Mouse (Mus musculus) neutrophil, adult 5-6 weeks (primary cell): ENCODE measurements around the gene Sipa1l3. TPM values are rescaled to one million over a fixed set of nuclear protein-coding genes. Genes with fewer than 3 reads are reported as not detected.
A peak's percentile ranks its signal among the peaks of the same experiment; 100 is the strongest.

ENCODE experiments used
- ATAC-seq: fragments of 151-379, 151-347 bp; 2 replicates; pipeline ENCODE4 v1.8.0; 2017; ENCODE audit warnings: mild to moderate bottlenecking, moderate TSS enrichment; ENCODE audit not compliant: insufficient number of reproducible peaks, poor library complexity, low FRiP score, severe bottlenecking; ENCODE audit errors: extremely low read depth
- total RNA-seq: library from RNA; stranded (forward); fragments of 200-1000 nt; gene quantifications from 2 replicates; pipeline ENCODE4 v1.2.3, GENCODE M21; 2017

Sipa1l3 gene
- total RNA-seq = 8.1 and 10.8 TPM in 2 replicates

GRCm38 (mm10) chr7:29518421-29519210, at the start of gene Sipa1l3:
TSS of gene Sipa1l3 (minus strand) at chr7:29518641.
- ATAC-seq = peak; percentile 96

- ATAC-seq = no peak
Measured at GRCm38 (mm10) chr7:29563006-29563405, 44.6 kb upstream of the Sipa1l3 start.

GRCm38 (mm10) chr7:29561046-29561445, 42.6 kb upstream of the Sipa1l3 start:
- no peak for ATAC-seq

GRCm38 (mm10) chr7:29559290-29559689, 40.8 kb upstream of the Sipa1l3 start:
- no peak for ATAC-seq

- ATAC-seq = no peak
Measured at GRCm38 (mm10) chr7:29558744-29559143, 40.3 kb upstream of the Sipa1l3 start.

GRCm38 (mm10) chr7:29556283-29556682, 37.8 kb upstream of the Sipa1l3 start:
- no peak for ATAC-seq

- no peak for ATAC-seq
Measured at GRCm38 (mm10) chr7:29555521-29555920, 37.1 kb upstream of the Sipa1l3 start.

- ATAC-seq = no peak
Measured at GRCm38 (mm10) chr7:29555051-29555450, 36.6 kb upstream of the Sipa1l3 start.

GRCm38 (mm10) chr7:29550691-29551090, 32.2 kb upstream of the Sipa1l3 start:
- ATAC-seq = no peak

- ATAC-seq = no peak
Measured at GRCm38 (mm10) chr7:29541608-29542007, 23.2 kb upstream of the Sipa1l3 start.

GRCm38 (mm10) chr7:29541186-29541585, 22.7 kb upstream of the Sipa1l3 start:
- no peak for ATAC-seq

GRCm38 (mm10) chr7:29540631-29541030, 22.2 kb upstream of the Sipa1l3 start:
- no peak for ATAC-seq

GRCm38 (mm10) chr7:29523700-29524099, 5.3 kb upstream of the Sipa1l3 start:
- 0 out of 2 replicates have a peak, but pooled peaks have one; percentile 31 for ATAC-seq

- ATAC-seq = peak; percentile 58
Measured at GRCm38 (mm10) chr7:29521841-29522575, 3.6 kb upstream of the Sipa1l3 start.

- no peak for ATAC-seq
Measured at GRCm38 (mm10) chr7:29521365-29521764, 2.9 kb upstream of the Sipa1l3 start.

GRCm38 (mm10) chr7:29520794-29521193, 2.4 kb upstream of the Sipa1l3 start:
- ATAC-seq = no peak

- no peak for ATAC-seq
Measured at GRCm38 (mm10) chr7:29519211-29519550, 740 bp upstream of the Sipa1l3 start.

- ATAC-seq = no peak
Measured at GRCm38 (mm10) chr7:29518054-29518420, 404 bp downstream of the Sipa1l3 start.

GRCm38 (mm10) chr7:29517178-29517577, 1.3 kb downstream of the Sipa1l3 start:
- ATAC-seq = no peak

- no peak for ATAC-seq
Measured at GRCm38 (mm10) chr7:29515652-29516051, 2.8 kb downstream of the Sipa1l3 start.
